Mouse (Mus musculus) thymus, postnatal 10 days (tissue): ENCODE measurements around the gene Col18a1.
A peak's percentile ranks its signal among the peaks of the same experiment; 100 is the strongest.

Experiments used
- DNase-seq, 2 experiments: peaks; one replicate each; pipeline ENCODE4 v3.0.0; 2021; ENCODE audit warnings: low spot score in 2 of 2

The Col18a1 gene

GRCm38 (mm10) chr10:77064239-77064638 is 102.1 kb downstream of the Col18a1 start:
- DNase-seq, result no peak

GRCm38 (mm10) chr10:77062393-77063010 is 103.8 kb downstream of the Col18a1 start:
- no peak for DNase-seq

- DNase-seq, result no peak
Measured at GRCm38 (mm10) chr10:77061426-77061825, 104.9 kb downstream of the Col18a1 start.

- no peak for DNase-seq
Measured at GRCm38 (mm10) chr10:77056768-77057167, 109.6 kb downstream of the Col18a1 start.

GRCm38 (mm10) chr10:77048606-77049005 is 117.7 kb downstream of the Col18a1 start:
- no peak for DNase-seq

GRCm38 (mm10) chr10:77048196-77048595 is 118.2 kb downstream of the Col18a1 start:
- no peak for DNase-seq

- DNase-seq, result no peak
Measured at GRCm38 (mm10) chr10:77038579-77039174, 127.7 kb downstream of the Col18a1 start.

GRCm38 (mm10) chr10:77035487-77035886 is 130.9 kb downstream of the Col18a1 start:
- DNase-seq, result no peak

- no peak for DNase-seq
Measured at GRCm38 (mm10) chr10:77033323-77034025, 132.9 kb downstream of the Col18a1 start.

- DNase-seq, result peak; percentile 91 to 96
Measured at GRCm38 (mm10) chr10:77032591-77033322, 133.6 kb downstream of the Col18a1 start.

GRCm38 (mm10) chr10:77031768-77032375 is 134.5 kb downstream of the Col18a1 start, which contains the start of gene Slc19a1:
Gene Slc19a1 (plus strand): TSS chr10:77032241.
- no peak for DNase-seq

GRCm38 (mm10) chr10:77030666-77031065 is 135.7 kb downstream of the Col18a1 start:
- no peak for DNase-seq

GRCm38 (mm10) chr10:77029761-77030160 is 136.6 kb downstream of the Col18a1 start:
- DNase-seq, result no peak

GRCm38 (mm10) chr10:77028782-77029296 is 137.5 kb downstream of the Col18a1 start:
- no peak for DNase-seq

GRCm38 (mm10) chr10:77026944-77027343 is 139.4 kb downstream of the Col18a1 start:
- no peak for DNase-seq

GRCm38 (mm10) chr10:77024231-77024630 is 142.1 kb downstream of the Col18a1 start:
- DNase-seq, result no peak

- no peak for DNase-seq
Measured at GRCm38 (mm10) chr10:77022301-77023130, 143.8 kb downstream of the Col18a1 start.

GRCm38 (mm10) chr10:77021399-77022052 is 144.8 kb downstream of the Col18a1 start:
- peak; percentile 62 to 88 for DNase-seq

- no peak for DNase-seq
Measured at GRCm38 (mm10) chr10:77017662-77018061, 148.7 kb downstream of the Col18a1 start.

GRCm38 (mm10) chr10:77017061-77017460 is 149.3 kb downstream of the Col18a1 start:
- no peak for DNase-seq
